Mouse (Mus musculus) ovary, postnatal 36 days (tissue): ENCODE results near the gene Arl6ip5.
A peak's percentile ranks its signal among the peaks of the same experiment; 100 is the strongest.
"Not testable (repeated sequence)": the region's sequence is repeated elsewhere in the genome, so short reads cannot be mapped to it uniquely, and the experiment has no call there.

Experiments used
- DNase-seq: peaks from one replicate; pipeline ENCODE4 v3.0.0; 2022; ENCODE audit warnings: low spot score, mixed read lengths

The Arl6ip5 gene

GRCm38 (mm10) chr6:97223566-97223965, 13.1 kb downstream of the Arl6ip5 start:
- no peak for DNase-seq

- no peak for DNase-seq
Measured at GRCm38 (mm10) chr6:97224505-97224904, 14.0 kb downstream of the Arl6ip5 start.

GRCm38 (mm10) chr6:97226083-97226491, 15.6 kb downstream of the Arl6ip5 start:
- no peak for DNase-seq

GRCm38 (mm10) chr6:97227067-97227847, 16.8 kb downstream of the Arl6ip5 start:
- no peak for DNase-seq

GRCm38 (mm10) chr6:97234911-97235668, 24.6 kb downstream of the Arl6ip5 start:
- DNase-seq, result no peak

- no peak for DNase-seq
Measured at GRCm38 (mm10) chr6:97236088-97236487, 25.6 kb downstream of the Arl6ip5 start.

GRCm38 (mm10) chr6:97239360-97239759, 28.9 kb downstream of the Arl6ip5 start:
- no peak for DNase-seq

- DNase-seq, result no peak
Measured at GRCm38 (mm10) chr6:97240092-97240491, 29.6 kb downstream of the Arl6ip5 start.

- no peak for DNase-seq
Measured at GRCm38 (mm10) chr6:97242522-97242921, 32.0 kb downstream of the Arl6ip5 start.

GRCm38 (mm10) chr6:97245200-97245599, 34.7 kb downstream of the Arl6ip5 start:
- DNase-seq, result no peak

- DNase-seq, result peak; percentile 29
Measured at GRCm38 (mm10) chr6:97250966-97251365, 40.5 kb downstream of the Arl6ip5 start.

- DNase-seq, result no peak
Measured at GRCm38 (mm10) chr6:97252086-97252485, 41.6 kb downstream of the Arl6ip5 start.

GRCm38 (mm10) chr6:97252711-97253221, 42.3 kb downstream of the Arl6ip5 start, which contains the start of gene Lmod3:
TSS of gene Lmod3 (minus strand) at chr6:97252759.
- no peak for DNase-seq

- DNase-seq, result no peak
Measured at GRCm38 (mm10) chr6:97258489-97258888, 48.0 kb downstream of the Arl6ip5 start.

GRCm38 (mm10) chr6:97259926-97260325, 49.4 kb downstream of the Arl6ip5 start:
- DNase-seq, result not testable (repeated sequence)

GRCm38 (mm10) chr6:97262229-97262628, 51.7 kb downstream of the Arl6ip5 start:
- no peak for DNase-seq

- not testable (repeated sequence) for DNase-seq
Measured at GRCm38 (mm10) chr6:97263750-97264149, 53.3 kb downstream of the Arl6ip5 start.

- DNase-seq, result no peak
Measured at GRCm38 (mm10) chr6:97265240-97265639, 54.8 kb downstream of the Arl6ip5 start.

- DNase-seq, result no peak
Measured at GRCm38 (mm10) chr6:97265705-97266104, 55.2 kb downstream of the Arl6ip5 start.

GRCm38 (mm10) chr6:97266661-97267060, 56.2 kb downstream of the Arl6ip5 start:
- no peak for DNase-seq

- no peak for DNase-seq
Measured at GRCm38 (mm10) chr6:97267132-97267531, 56.6 kb downstream of the Arl6ip5 start.

- no peak for DNase-seq
Measured at GRCm38 (mm10) chr6:97269596-97269995, 59.1 kb downstream of the Arl6ip5 start.

- no peak for DNase-seq
Measured at GRCm38 (mm10) chr6:97272349-97272748, 61.9 kb downstream of the Arl6ip5 start.
